Mouse (Mus musculus) limb, embryonic 11.5 days (tissue): Measurements from ENCODE around the gene Tmie. TPM values are rescaled to one million over a fixed set of nuclear protein-coding genes. Genes with fewer than 3 reads are reported as not detected.
A peak's percentile ranks its signal among the peaks of the same experiment; 100 is the strongest.

Experiments used
- ATAC-seq: fragments of 200-750 bp; cut with Nextera tagmentation; 2 replicates; pipeline ENCODE4 v1.8.0; 2017; ENCODE audit warnings: low read depth; ENCODE audit not compliant: insufficient number of reproducible peaks, low FRiP score, low TSS enrichment
- DNase-seq: peaks from one replicate; pipeline ENCODE4 v3.0.0-alpha.2; 2015; ENCODE audit warnings: low spot score
- H3K27ac ChIP-seq: fragments of 300-500 bp; sonication (generic); replicated peaks from 2 replicates; pipeline ENCODE4 v1.5.1; 2014; ENCODE audit warnings: low read depth, mild to moderate bottlenecking, low read length
- H3K27me3 ChIP-seq: fragments of 300-500 bp; sonication (generic); 2 replicates; pipeline ENCODE4 v1.6.1; 2014; ENCODE audit warnings: mild to moderate bottlenecking, low read length, mixed read lengths; ENCODE audit not compliant: control insufficient read depth, insufficient read depth
- H3K36me3 ChIP-seq: fragments of 300-500 bp; sonication (generic); 2 replicates; pipeline ENCODE4 v1.6.1; 2014; ENCODE audit warnings: mild to moderate bottlenecking, low read length, moderate library complexity, mixed read lengths; ENCODE audit not compliant: control insufficient read depth, insufficient read depth
- H3K4me1 ChIP-seq: fragments of 300-500 bp; sonication (generic); 2 replicates; pipeline ENCODE4 v1.6.1; 2014; ENCODE audit warnings: low read length, mixed read lengths; ENCODE audit not compliant: control insufficient read depth, insufficient read depth
- H3K4me2 ChIP-seq: fragments of 300-500 bp; sonication (generic); 2 replicates; pipeline ENCODE4 v1.6.1; 2014; ENCODE audit warnings: low read depth, mild to moderate bottlenecking, moderate library complexity; ENCODE audit not compliant: severe bottlenecking
- H3K4me3 ChIP-seq: fragments of 300-500 bp; sonication (generic); 2 replicates; pipeline ENCODE4 v1.5.1; 2014; ENCODE audit warnings: low read depth, low read length
- H3K9ac ChIP-seq: fragments of 300-500 bp; sonication (generic); 2 replicates; pipeline ENCODE4 v1.6.1; 2014; ENCODE audit warnings: mild to moderate bottlenecking, low read length
- H3K9me3 ChIP-seq: fragments of 300-500 bp; sonication (generic); 2 replicates; pipeline ENCODE4 v1.6.1; 2016; ENCODE audit warnings: low read length; ENCODE audit not compliant: control insufficient read depth
- WGBS: fragments of 180-500 bp; shearing (Covaris S2); extraction: QIAGEN DNeasy Blood & Tissue Kit; methylation state at CpG from one replicate; pipeline ENCODE4 v1.1.7; 2014; 5-methylcytosine and 5-hydroxymethylcytosine counted together
- polyA plus RNA-seq: library from polyadenylated mRNA; unstranded; fragments of >200 nt; fragmentation: Nextera tagmentation; extraction: Ambion mirVana; gene quantifications from 2 replicates; pipeline ENCODE4 v1.2.1, GENCODE M21; 2014

The Tmie gene
- polyA plus RNA-seq, 1 experiment from 2014 or later = 0.23 TPM

GRCm38 (mm10) chr9:110858523-110858922 lies 21.4 kb downstream of the Tmie start:
- Histone ChIP-seq H3K9ac (no peak overlapping the region), H3K36me3 (no peaks in the 10 kb centered on the region), H3K9me3 (no peaks in the 10 kb centered on the region), H3K4me2 (no peak overlapping the region), H3K4me3 (no peak overlapping the region), H3K27ac (no peak overlapping the region), H3K4me1 (0 out of 2 replicates have a peak, but pooled peaks cover 4% of the 10 kb centered on the region), H3K27me3 (0 out of 2 replicates have a peak, but pooled peaks cover 11% of the 10 kb centered on the region)
- WGBS = 24% methylated on average over 5 of the region's 5 CpGs
- 0 out of 2 replicates have a peak, but pooled peaks have one; percentile 32 for ATAC-seq
- DNase-seq = peak; percentile 36

GRCm38 (mm10) chr9:110857781-110858472 lies 22.0 kb downstream of the Tmie start, which contains the start of gene Prss50:
Gene Prss50 (plus strand): TSS chr9:110857967.
- H3K27me3 ChIP-seq = 0 out of 2 replicates have a peak, but pooled peaks cover 11% of the 10 kb centered on the region
- 10% methylated on average over 49 of the region's 50 CpGs for WGBS
- H3K4me3 ChIP-seq = peak within 1 kb of the TSS; percentile 20
- no peaks in the 10 kb centered on the region for H3K9me3 ChIP-seq
- no peaks in the 10 kb centered on the region for H3K36me3 ChIP-seq
- H3K27ac ChIP-seq = no peak within 1 kb of the TSS
- peak within 1 kb of the TSS; percentile 58 for H3K4me2 ChIP-seq
- ATAC-seq (0 out of 2 replicates have a peak, but pooled peaks have one; percentile 16), DNase-seq (peak; percentile 56)
- 0 out of 2 replicates have a peak, but pooled peaks cover 4% of the 10 kb centered on the region for H3K4me1 ChIP-seq
- peak within 1 kb of the TSS; percentile 50 for H3K9ac ChIP-seq

DNA sequence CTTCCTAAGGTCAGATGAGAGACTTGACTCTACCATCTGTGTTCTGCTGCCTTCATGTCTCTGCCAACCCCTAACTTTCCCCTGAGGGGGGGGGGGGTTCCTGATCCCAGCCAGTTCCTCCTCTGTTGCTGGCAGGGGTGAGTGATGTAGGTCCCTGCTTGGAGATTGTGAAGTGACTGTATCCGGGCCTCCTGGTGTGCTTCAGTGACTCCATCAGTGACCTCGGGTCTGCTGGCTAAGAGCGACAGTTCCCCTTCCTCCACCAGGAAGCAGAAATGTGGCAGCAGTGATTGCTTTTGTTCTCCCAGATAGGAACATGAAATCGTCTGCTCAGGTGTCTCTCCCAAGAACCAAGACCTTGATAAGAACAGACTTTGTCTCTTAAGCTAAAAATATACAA lies 23.0 kb downstream of the Tmie start:
- ATAC-seq (no peak), DNase-seq (no peak)
- H3K9me3 ChIP-seq = no peaks in the 10 kb centered on the region
- H3K4me2 ChIP-seq = no peak overlapping the region
- no peak overlapping the region for H3K4me3 ChIP-seq
- H3K36me3 ChIP-seq = no peaks in the 10 kb centered on the region
- 0 out of 2 replicates have a peak, but pooled peaks cover 11% of the 10 kb centered on the region for H3K27me3 ChIP-seq
- 0 out of 2 replicates have a peak, but pooled peaks cover 4% of the 10 kb centered on the region for H3K4me1 ChIP-seq
- no peak overlapping the region for H3K9ac ChIP-seq
- 59% methylated on average over 4 of the region's 4 CpGs for WGBS
- H3K27ac ChIP-seq = no peak overlapping the region

- 72% methylated on average over 7 of the region's 7 CpGs for WGBS
- Histone ChIP-seq H3K27me3 (0 out of 2 replicates have a peak, but pooled peaks cover 8% of the 10 kb centered on the region), H3K9ac (no peak overlapping the region), H3K9me3 (no peaks in the 10 kb centered on the region), H3K4me1 (0 out of 2 replicates have a peak, but pooled peaks cover 4% of the 10 kb centered on the region), H3K36me3 (no peaks in the 10 kb centered on the region), H3K4me3 (no peak overlapping the region), H3K27ac (no peak overlapping the region), H3K4me2 (no peak overlapping the region)
- DNase-seq (no peak), ATAC-seq (no peak)
Observed at GRCm38 (mm10) chr9:110855903-110856302, 24.0 kb downstream of the Tmie start.

- DNase-seq = no peak
- no peak for ATAC-seq
- H3K4me1 ChIP-seq = no peaks in the 10 kb centered on the region
- H3K9ac ChIP-seq = no peak overlapping the region
- no peak overlapping the region for H3K4me2 ChIP-seq
- no peak overlapping the region for H3K4me3 ChIP-seq
- H3K27me3 ChIP-seq = no peaks in the 10 kb centered on the region
- H3K9me3 ChIP-seq = no peaks in the 10 kb centered on the region
- no peaks in the 10 kb centered on the region for H3K36me3 ChIP-seq
- 76% methylated on average over 7 of the region's 7 CpGs for WGBS
- no peak overlapping the region for H3K27ac ChIP-seq
Observed at GRCm38 (mm10) chr9:110849162-110849561, 30.8 kb downstream of the Tmie start.

DNA sequence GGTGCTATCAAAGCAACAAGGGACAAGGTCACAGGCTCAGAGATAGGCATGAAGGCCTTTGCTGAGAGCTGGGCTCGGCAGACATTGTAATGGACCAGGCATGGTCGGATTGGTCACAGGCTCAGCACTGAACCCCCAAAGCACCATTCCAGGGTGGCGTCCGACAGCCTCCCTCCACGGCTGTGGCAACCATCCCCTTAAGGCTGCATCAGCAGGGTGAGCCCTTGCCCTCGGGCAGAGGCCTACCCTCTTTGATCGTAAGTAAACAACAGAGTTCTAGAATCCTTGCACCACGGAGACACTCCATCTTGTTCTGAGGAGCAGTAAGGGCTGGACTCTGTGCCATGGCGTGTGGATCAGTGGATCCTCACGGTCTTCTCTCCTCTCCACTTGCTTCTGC lies 35.7 kb downstream of the Tmie start, which contains the start of gene Prss46:
Prss46 (plus strand) TSS at position 301 of the 400 bp plus-strand sequence.
- Histone ChIP-seq H3K27ac (no peak within 1 kb of the TSS), H3K4me3 (no peak within 1 kb of the TSS), H3K4me2 (no peak within 1 kb of the TSS), H3K36me3 (no peaks in the 10 kb centered on the region), H3K9ac (no peak within 1 kb of the TSS), H3K27me3 (no peaks in the 10 kb centered on the region), H3K9me3 (no peaks in the 10 kb centered on the region), H3K4me1 (no peaks in the 10 kb centered on the region)
- ATAC-seq = no peak
- no peak for DNase-seq
- 86% methylated on average over 10 of the region's 10 CpGs for WGBS

DNA sequence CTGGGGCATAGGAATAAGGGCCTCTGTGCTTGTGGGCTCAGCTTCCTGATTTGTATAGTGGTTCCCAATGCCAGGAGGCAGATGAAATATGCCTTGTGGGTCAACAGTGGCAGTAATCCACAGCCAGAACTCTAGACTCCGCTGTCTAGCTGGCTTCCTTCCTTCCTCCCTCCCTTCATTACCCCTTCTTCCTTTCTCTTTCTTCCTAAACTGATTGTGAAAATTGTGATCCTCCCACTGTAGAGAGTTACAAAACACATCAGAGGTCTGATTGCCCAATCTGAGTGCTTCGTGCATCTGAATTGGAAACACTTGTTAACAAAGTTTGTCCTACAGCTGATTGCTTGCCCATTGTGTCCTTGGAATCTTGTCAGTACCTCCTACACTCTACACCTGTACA lies 38.5 kb downstream of the Tmie start:
- no peaks in the 10 kb centered on the region for H3K27me3 ChIP-seq
- WGBS = 80% methylated on average over 2 of the region's 2 CpGs

DNA sequence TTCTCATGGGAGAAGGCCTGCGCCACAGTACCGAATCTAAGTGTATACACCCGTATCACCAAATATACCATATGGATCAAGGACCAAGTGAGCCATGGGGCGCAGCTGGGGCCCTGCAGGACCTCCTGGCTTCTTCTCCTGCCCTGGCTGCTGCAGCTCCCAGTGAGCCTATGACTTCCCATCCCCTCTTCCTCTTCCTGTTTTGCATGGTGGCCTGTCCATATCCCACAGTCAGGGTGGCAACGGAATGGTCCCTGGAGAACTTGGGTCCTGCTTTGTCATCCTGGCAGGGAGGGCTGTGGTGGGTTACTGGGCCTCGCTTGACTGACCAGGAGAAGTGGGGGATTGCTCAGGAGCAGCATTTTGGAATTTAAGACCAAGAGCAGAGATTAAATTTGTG lies 39.0 kb downstream of the Tmie start:
- DNase-seq (no peak), ATAC-seq (no peak)
- no peak overlapping the region for H3K4me3 ChIP-seq
- H3K27me3 ChIP-seq = no peaks in the 10 kb centered on the region
- H3K9me3 ChIP-seq = no peaks in the 10 kb centered on the region
- no peaks in the 10 kb centered on the region for H3K36me3 ChIP-seq
- H3K4me1 ChIP-seq = no peaks in the 10 kb centered on the region
- no peak overlapping the region for H3K27ac ChIP-seq
- no peak overlapping the region for H3K9ac ChIP-seq
- no peak overlapping the region for H3K4me2 ChIP-seq
- WGBS = 90% methylated on average over 6 of the region's 6 CpGs

More for the DNA sequence above, 38.5 kb downstream of the Tmie start:
- ATAC-seq (no peak), DNase-seq (no peak)
- no peak overlapping the region for H3K9ac ChIP-seq
- no peaks in the 10 kb centered on the region for H3K4me1 ChIP-seq
- no peak overlapping the region for H3K4me3 ChIP-seq
- H3K9me3 ChIP-seq = no peaks in the 10 kb centered on the region
- H3K27ac ChIP-seq = no peak overlapping the region
- H3K4me2 ChIP-seq = no peak overlapping the region
- no peaks in the 10 kb centered on the region for H3K36me3 ChIP-seq
